Mouse (Mus musculus) brown adipose tissue, adult 24 weeks (tissue): ENCODE measurements around the gene Ifit3. TPM values are rescaled to one million over a fixed set of nuclear protein-coding genes. Genes with fewer than 3 reads are reported as not detected.
"Not testable (repeated sequence)": the region's sequence is repeated elsewhere in the genome, so short reads cannot be mapped to it uniquely, and the experiment has no call there.

Source experiments
- H3K27ac ChIP-seq: fragments of 200-500 bp; replicated peaks from 2 replicates; pipeline ENCODE4 v1.5.1; 2012; ENCODE audit warnings: low read depth, mild to moderate bottlenecking, low read length
- H3K4me1 ChIP-seq: fragments of 200-500 bp; 2 replicates; pipeline ENCODE4 v1.6.1; 2012; ENCODE audit warnings: low read length, mixed read lengths; ENCODE audit not compliant: control insufficient read depth, insufficient read depth, insufficient read length
- H3K4me3 ChIP-seq: fragments of 200-500 bp; 2 replicates; pipeline ENCODE4 v1.5.1; 2012; ENCODE audit warnings: low read depth, mild to moderate bottlenecking, low read length, moderate library complexity; ENCODE audit not compliant: insufficient read depth
- polyA plus RNA-seq: library from polyadenylated mRNA; stranded (reverse); fragments of >200 nt; gene quantifications from 2 replicates; pipeline ENCODE4 v1.2.4, GENCODE M21; 2012; ENCODE audit not compliant: missing spikeins, insufficient read depth, insufficient read length

Ifit3 gene
- polyA plus RNA-seq, 1 experiment = 4.3 TPM

- peaks cover 4% of the 10 kb centered on the region; the same call in 1 of the 2 replicates for H3K4me1 ChIP-seq
- peak overlapping the region; percentile 43 for H3K4me3 ChIP-seq
- H3K27ac ChIP-seq = peak overlapping the region; percentile 72
Observed at GRCm38 (mm10) chr19:34569896-34570476, 13.3 kb upstream of the Ifit3 start.

- peak overlapping the region; percentile 32; the same call in 1 of the 2 replicates for H3K4me3 ChIP-seq
- H3K27ac ChIP-seq = no peak overlapping the region
Observed at GRCm38 (mm10) chr19:34571080-34571479, 12.3 kb upstream of the Ifit3 start.

GRCm38 (mm10) chr19:34573650-34574049, 9.7 kb upstream of the Ifit3 start:
- Histone ChIP-seq H3K27ac (no peak overlapping the region), H3K4me1 (peaks cover 4% of the 10 kb centered on the region; the same call in 1 of the 2 replicates)

More at GRCm38 (mm10) chr19:34571080-34571479, 12.3 kb upstream of the Ifit3 start:
- peaks cover 4% of the 10 kb centered on the region; the same call in 1 of the 2 replicates for H3K4me1 ChIP-seq

DNA sequence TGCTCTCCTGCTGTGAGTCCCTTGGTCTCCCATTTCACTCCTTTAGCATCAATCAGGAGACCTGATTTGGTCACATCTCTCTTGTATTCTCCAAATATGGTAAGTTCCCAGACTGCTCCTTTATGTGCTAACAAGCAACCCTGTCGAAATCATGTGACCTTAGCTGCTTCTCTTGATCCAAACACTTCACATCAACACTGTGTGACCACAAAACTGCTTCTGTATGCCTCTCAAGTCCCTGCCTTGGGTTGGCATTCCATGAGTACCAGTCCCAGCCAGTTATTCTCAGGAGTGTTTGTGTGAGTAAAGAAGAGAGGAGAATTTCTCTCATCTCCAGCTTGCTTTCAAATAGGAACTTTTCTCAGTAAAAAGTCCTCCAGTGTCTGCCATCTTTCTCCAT, 6.2 kb upstream of the Ifit3 start:
- H3K27ac ChIP-seq = no peak overlapping the region
- no peaks in the 10 kb centered on the region for H3K4me1 ChIP-seq
- no peak overlapping the region for H3K4me3 ChIP-seq

More at GRCm38 (mm10) chr19:34573650-34574049, 9.7 kb upstream of the Ifit3 start:
- H3K4me3 ChIP-seq = no peak overlapping the region

GRCm38 (mm10) chr19:34582696-34583095, 635 bp upstream of the Ifit3 start:
- H3K4me3 ChIP-seq, H3K4me1 ChIP-seq: not testable (repeated sequence)
- peak overlapping the region; percentile 56 for H3K27ac ChIP-seq

DNA sequence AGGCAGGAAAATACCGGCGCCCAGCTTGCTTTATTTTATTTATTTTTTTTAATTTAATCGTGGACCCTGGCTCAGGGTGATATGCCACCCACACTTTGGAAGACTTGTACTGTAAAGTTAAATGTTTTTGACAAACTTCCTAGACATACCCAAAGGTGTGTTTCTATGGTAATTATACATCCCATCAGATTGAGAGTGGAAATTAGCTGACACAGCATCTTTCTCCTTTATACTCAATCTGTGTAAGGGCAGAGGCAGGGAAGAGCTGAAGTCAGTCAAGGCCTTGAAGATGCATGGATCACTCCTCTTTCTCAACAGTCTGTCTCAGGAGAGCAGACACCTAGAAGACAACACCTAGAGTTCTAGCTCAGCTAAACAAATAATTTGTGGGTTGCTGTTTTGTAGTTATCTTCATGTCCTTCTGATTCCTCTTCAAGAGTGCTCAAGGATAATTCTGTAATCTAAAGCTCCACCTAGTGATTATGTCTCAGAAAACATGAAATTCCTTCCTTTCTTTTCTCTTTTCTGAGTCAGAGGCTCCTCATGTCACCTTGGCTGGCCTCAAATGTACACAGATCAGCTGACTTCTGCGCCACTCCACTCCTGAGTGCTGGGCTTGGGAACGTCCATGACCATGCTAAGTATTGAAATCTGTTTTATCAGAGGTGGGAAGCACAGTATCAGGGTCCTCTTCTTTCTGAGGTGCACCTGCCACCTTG, 2.6 kb downstream of the Ifit3 start:
- not testable (repeated sequence) for H3K4me1 ChIP-seq, H3K27ac ChIP-seq, H3K4me3 ChIP-seq

DNA sequence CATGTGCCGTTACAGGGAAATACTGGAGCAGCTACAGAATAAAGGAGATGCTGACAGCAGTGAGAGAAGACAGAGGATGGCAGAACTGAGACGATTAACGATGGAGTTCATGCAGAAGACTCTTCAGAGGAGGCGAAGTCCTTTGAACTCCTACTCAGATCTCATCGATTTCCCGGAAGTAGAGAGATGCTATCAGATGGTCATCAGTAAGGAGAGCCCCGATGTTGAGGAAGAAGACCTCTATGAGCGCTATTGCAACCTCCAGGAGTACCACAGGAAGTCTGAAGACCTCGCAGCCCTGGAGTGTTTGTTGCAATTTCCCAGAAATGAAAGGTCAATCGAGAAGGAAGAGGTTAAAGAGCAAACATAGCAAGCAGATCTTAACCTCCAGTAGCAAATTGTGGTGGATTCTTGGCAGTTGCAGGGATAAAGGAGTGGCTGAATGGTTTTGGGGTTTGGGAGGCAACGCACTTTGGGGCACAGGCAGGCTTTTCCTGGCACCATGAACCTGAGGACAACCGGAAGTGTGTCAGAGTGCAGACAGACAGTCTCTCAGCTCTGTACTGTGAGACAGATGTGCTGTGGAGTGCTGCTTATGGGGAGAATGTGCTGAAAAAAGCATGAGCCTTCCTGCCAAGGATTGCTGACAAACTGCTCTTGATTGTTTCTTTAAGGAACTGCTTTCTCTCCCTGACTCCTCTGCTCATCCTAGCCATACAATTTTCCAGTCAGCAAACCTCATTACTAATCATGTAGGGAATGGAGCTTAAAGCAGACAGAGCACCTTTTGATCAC, 4.8 kb downstream of the Ifit3 start:
- H3K4me3 ChIP-seq, H3K4me1 ChIP-seq, H3K27ac ChIP-seq: not testable (repeated sequence)

GRCm38 (mm10) chr19:34588959-34589358, 5.6 kb downstream of the Ifit3 start:
- Histone ChIP-seq H3K4me1 (no peaks in the 10 kb centered on the region; the same call in 1 of the 2 replicates), H3K27ac (no peak overlapping the region), H3K4me3 (no peak overlapping the region)

GRCm38 (mm10) chr19:34593456-34593855, 10.1 kb downstream of the Ifit3 start:
- Histone ChIP-seq H3K27ac (no peak overlapping the region), H3K4me3 (no peak overlapping the region), H3K4me1 (peaks cover under 1% of the 10 kb centered on the region; the same call in 1 of the 2 replicates)

- H3K27ac ChIP-seq, H3K4me3 ChIP-seq: not testable (repeated sequence)
Observed at GRCm38 (mm10) chr19:34594523-34594922, 11.2 kb downstream of the Ifit3 start.

GRCm38 (mm10) chr19:34596811-34597210, 13.5 kb downstream of the Ifit3 start:
- Histone ChIP-seq H3K4me3 (no peak overlapping the region), H3K27ac (no peak overlapping the region)

More at GRCm38 (mm10) chr19:34594523-34594922, 11.2 kb downstream of the Ifit3 start:
- H3K4me1 ChIP-seq = not testable (repeated sequence)

DNA sequence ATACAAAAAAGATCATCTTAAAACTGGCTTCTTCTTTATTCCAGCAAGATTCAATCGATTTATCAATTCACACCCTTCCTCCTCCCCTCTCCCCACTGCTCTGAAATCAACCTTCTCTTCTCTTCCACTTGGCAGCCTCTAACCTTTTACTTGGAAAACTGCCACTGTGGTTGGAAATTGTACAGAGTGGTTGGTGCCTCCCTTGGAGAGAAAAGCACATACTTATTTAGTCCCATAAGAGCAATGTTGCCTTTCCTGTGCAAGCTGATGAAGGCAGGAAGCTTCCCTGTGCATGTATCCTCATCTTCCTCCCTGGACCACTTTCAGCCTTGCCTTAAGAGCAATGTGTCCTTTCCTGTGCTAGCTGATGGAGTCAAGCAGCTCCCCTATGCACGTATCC, 15.0 kb downstream of the Ifit3 start:
- Histone ChIP-seq H3K4me3 (no peak overlapping the region), H3K4me1 (peaks cover 2% of the 10 kb centered on the region; the same call in 1 of the 2 replicates), H3K27ac (no peak overlapping the region)

More at GRCm38 (mm10) chr19:34596811-34597210, 13.5 kb downstream of the Ifit3 start:
- H3K4me1 ChIP-seq = peaks cover 2% of the 10 kb centered on the region; the same call in 1 of the 2 replicates

DNA sequence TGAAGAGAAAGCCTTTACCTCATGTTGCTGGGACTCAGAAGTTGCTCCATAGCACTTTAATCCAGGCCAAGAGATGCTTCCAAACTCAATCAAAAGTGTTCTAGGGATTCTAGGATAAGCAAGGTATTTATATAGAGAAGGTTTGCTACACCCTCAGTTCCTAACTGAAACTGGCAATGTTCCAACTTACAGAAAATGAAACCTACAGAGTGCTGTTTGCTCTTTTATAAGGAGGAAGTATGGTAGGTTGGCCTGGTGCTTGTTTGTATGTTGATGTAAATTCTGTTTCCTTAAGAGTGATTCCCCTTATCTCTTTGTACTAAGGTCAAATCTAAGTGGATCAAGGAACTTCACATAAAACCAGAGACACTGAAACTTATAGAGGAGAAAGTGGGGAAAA, 15.9 kb downstream of the Ifit3 start:
- H3K27ac ChIP-seq, H3K4me3 ChIP-seq, H3K4me1 ChIP-seq: not testable (repeated sequence)

GRCm38 (mm10) chr19:34601888-34602287, 18.6 kb downstream of the Ifit3 start, which contains the start of gene Ifit1bl1:
Gene Ifit1bl1 (minus strand): TSS chr19:34601956.
- not testable (repeated sequence) for H3K4me1 ChIP-seq, H3K27ac ChIP-seq, H3K4me3 ChIP-seq

DNA sequence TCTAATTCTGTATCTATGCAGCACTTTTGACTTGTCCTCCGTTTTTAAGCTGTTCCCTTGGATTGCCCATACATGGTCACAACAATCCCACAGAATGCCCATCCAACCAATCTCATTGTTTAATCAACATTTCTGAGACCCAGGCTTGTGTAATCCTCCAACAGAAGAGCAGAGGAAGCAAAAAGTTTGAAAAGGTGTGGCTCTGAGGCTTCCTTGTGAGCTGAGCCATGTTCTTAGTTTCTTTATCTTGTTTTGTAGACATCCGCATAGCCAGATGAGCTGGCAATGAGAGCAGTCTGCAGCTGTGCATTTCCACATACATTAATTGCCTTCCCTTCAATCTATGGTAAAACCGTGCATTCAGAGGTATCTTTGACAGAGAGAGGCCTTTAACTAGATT, 22.1 kb downstream of the Ifit3 start:
- no peak overlapping the region for H3K4me3 ChIP-seq
- H3K27ac ChIP-seq = no peak overlapping the region
- H3K4me1 ChIP-seq = no peaks in the 10 kb centered on the region; the same call in 1 of the 2 replicates
